ENCODE assay signal across 8 mouse cellular contexts in the genomic region with DNA sequence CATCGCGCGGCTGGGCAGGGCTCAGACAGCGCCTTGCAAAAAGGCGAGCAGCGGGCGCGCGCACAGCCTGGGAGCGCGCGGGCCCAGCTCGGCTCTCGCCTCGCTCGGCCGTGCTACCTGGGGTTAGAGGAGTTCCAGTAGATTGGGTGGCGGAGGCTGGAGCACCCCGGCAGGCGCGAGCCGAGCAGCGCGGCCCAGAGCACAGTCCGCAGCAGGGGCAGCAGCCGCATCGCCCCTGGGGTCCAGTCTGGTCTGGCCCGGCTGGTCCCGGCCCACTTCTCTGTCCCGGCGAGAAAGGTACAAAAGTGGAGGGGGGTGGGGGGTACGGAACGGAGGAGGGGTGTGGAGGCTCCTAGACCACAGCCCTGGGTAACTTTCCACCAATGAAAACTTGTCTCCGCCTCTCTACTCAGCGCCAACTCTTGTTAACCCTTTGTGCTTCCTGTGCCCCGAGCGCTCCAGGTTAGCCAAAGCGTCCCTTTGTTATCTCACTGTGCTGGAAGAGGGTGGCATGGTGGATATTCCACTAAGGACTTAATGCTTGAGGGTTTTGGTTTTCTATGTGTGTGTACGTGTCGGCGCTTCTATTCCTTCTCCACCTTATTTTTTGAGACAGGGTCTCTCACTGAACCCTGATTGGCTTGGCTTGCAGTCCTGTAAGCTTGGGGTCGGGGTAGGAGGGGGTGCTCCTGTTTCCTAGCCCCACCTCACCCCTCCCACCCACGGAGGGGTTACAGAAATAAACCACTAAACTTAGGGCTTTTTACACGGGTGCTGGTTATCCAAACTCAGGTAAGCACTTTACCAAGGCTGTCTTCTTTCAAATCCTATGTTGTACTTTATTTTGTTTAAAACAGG. TPM values are rescaled to one million over a fixed set of nuclear protein-coding genes. Genes with fewer than 3 reads are reported as not detected.
DNase-seq lines count a peak whose midpoint lies in the region; ATAC-seq and TF ChIP-seq lines count a peak whose summit lies in the region.

Efna4 (minus strand) TSS at position 308 of the 858 bp plus-strand sequence.

- peaks cover 8% of the 10 kb centered on the region; the same call in 1 of the 2 replicates for H3K27me3 ChIP-seq in heart, embryonic 10.5 days (ENCODE audit: insufficient read depth, poor library complexity, severe bottlenecking)
- H3K27me3 ChIP-seq in forebrain, postnatal 0 days (ENCODE audit: insufficient read depth, low read length), result no peaks in the 10 kb centered on the region
- H3K27me3 ChIP-seq in lung, embryonic 14.5 days (ENCODE audit: insufficient read depth, low read length), result no peaks in the 10 kb centered on the region
- H3K27me3 ChIP-seq in splenic B cell, adult 2 months (ENCODE audit: control insufficient read depth, insufficient read depth, low read length, poor library complexity, severe bottlenecking), result no peaks in the 10 kb centered on the region

- H3K36me3 ChIP-seq in heart, embryonic 10.5 days, result peaks cover 31% of the 10 kb centered on the region
- peaks cover 14% of the 10 kb centered on the region for H3K36me3 ChIP-seq in forebrain, postnatal 0 days (ENCODE audit: insufficient read depth)
- peaks cover 34% of the 10 kb centered on the region for H3K36me3 ChIP-seq in lung, embryonic 14.5 days (ENCODE audit: insufficient read depth)
- H3K36me3 ChIP-seq in splenic B cell, adult 2 months (ENCODE audit: control insufficient read depth, insufficient read depth, low read length, poor library complexity, severe bottlenecking), result no peaks in the 10 kb centered on the region

- H3K4me1 ChIP-seq in heart, embryonic 10.5 days, result peaks cover 49% of the 10 kb centered on the region
- H3K4me1 ChIP-seq in forebrain, postnatal 0 days (ENCODE audit: insufficient read depth), result peaks cover 12% of the 10 kb centered on the region
- H3K4me1 ChIP-seq in lung, embryonic 14.5 days (ENCODE audit: insufficient read depth), result 0 out of 2 replicates have a peak, but pooled peaks cover 7% of the 10 kb centered on the region

- peak within 1 kb of the TSS; percentile 95 for H3K27ac ChIP-seq in heart, embryonic 10.5 days
- H3K27ac ChIP-seq in forebrain, postnatal 0 days (ENCODE audit: low read depth, low read length), result peak within 1 kb of the TSS; percentile 82
- peak within 1 kb of the TSS; percentile 91 for H3K27ac ChIP-seq in lung, embryonic 14.5 days (ENCODE audit: low read depth)

- no peaks in the 10 kb centered on the region for H3K9me3 ChIP-seq in heart, embryonic 10.5 days
- H3K9me3 ChIP-seq in forebrain, postnatal 0 days (ENCODE audit: low read length), result no peaks in the 10 kb centered on the region
- no peaks in the 10 kb centered on the region for H3K9me3 ChIP-seq in lung, embryonic 14.5 days (ENCODE audit: low read depth, low read length)

- peak; percentile 88 for DNase-seq in heart, embryonic 10.5 days (ENCODE audit: low spot score)
- no peak for DNase-seq in heart, postnatal 25 days (ENCODE audit: low spot score)
- peak; percentile 72 for DNase-seq in adipocyte (ENCODE audit: low spot score)
- DNase-seq in forebrain, postnatal 0 days, result peak; percentile 79
- DNase-seq in kidney, adult 11 months, result peak; percentile 59
- peak; percentile 90 for DNase-seq in lung, embryonic 14.5 days
- peak; percentile 53 for DNase-seq in splenic B cell, adult 2 months (ENCODE audit: low read depth, low spot score)
- DNase-seq in frontal cortex, postnatal 10 days (ENCODE audit: low spot score in 2 of 2), result no peak

- intact Hi-C loops in heart, postnatal 25 days (cut with DNase I), result loop anchor here (10.0 kb wide), 1 partner anchor 347 kb away; no protein-coding TSS in a partner anchor

- H3K4me3 ChIP-seq in heart, embryonic 10.5 days, result peak within 1 kb of the TSS; percentile 85
- peak within 1 kb of the TSS; percentile 81 for H3K4me3 ChIP-seq in forebrain, postnatal 0 days (ENCODE audit: low read depth, low read length)
- H3K4me3 ChIP-seq in lung, embryonic 14.5 days (ENCODE audit: low read depth, low read length), result peak within 1 kb of the TSS; percentile 88

- H3K9ac ChIP-seq in forebrain, postnatal 0 days, result peak within 1 kb of the TSS; percentile 79
- peak within 1 kb of the TSS; percentile 95 for H3K9ac ChIP-seq in lung, embryonic 14.5 days

- WGBS in heart, embryonic 10.5 days, result under 1% methylated on average over 44 of the region's 44 CpGs
- under 1% methylated on average over 41 of the region's 44 CpGs for WGBS in forebrain, postnatal 0 days
- WGBS in lung, embryonic 14.5 days, result under 1% methylated on average over 44 of the region's 44 CpGs

- H3K4me2 ChIP-seq in forebrain, postnatal 0 days (ENCODE audit: low read depth), result peak within 1 kb of the TSS; percentile 80
- peak within 1 kb of the TSS; percentile 65 for H3K4me2 ChIP-seq in lung, embryonic 14.5 days

- no peak for TF ChIP-seq CTCF in forebrain, postnatal 0 days (IDR thresholded peaks at IDR 0.05; ENCODE audit: low read depth)
- TF ChIP-seq CTCF in lung, embryonic 14.5 days (IDR thresholded peaks at IDR 0.05; ENCODE audit: low read depth), result no peak

- ATAC-seq in forebrain, postnatal 0 days, result peak; percentile 80
- ATAC-seq in lung, embryonic 14.5 days (ENCODE audit: insufficient read depth), result peak; percentile 85

RNA-seq across cellular contexts. Expression of gene Efna4, which starts in this region (rescaled TPM):
- polyA plus RNA-seq in heart, embryonic 10.5 days (2016; fragmentation: Nextera tagmentation; extraction: Ambion mirVana), result 10.6 and 19.3 TPM in 2 replicates
- total RNA-seq in heart, postnatal 25 days (2021), result under 1 TPM; 0.31 to 0.47 TPM
- total RNA-seq in forebrain, postnatal 0 days (2014; rRNA removed), result 8.4 and 11.1 TPM in 2 replicates
- polyA plus RNA-seq in forebrain, postnatal 0 days (2015; fragmentation: Nextera tagmentation; extraction: Ambion mirVana), result 7.8 and 8.1 TPM in 2 replicates
- 24.6 and 27.0 TPM in 2 replicates for polyA plus RNA-seq in lung, embryonic 14.5 days (2014; fragmentation: Nextera tagmentation; extraction: Ambion mirVana)

Comparison
In these comparisons a context has a peak if more than half of its experiments do, and no peak if none do; other contexts are left out.
1. DNase-seq: peak in heart, embryonic 10.5 days (single experiment), adipocyte (single experiment), forebrain, postnatal 0 days (single experiment), kidney, adult 11 months (single experiment), lung, embryonic 14.5 days (single experiment) and splenic B cell, adult 2 months (single experiment); none in heart, postnatal 25 days (single experiment) and frontal cortex, postnatal 10 days (0 of 2).
2. Peak in every context shown above with its lines, with median percentiles within 50 percentile points of each other: H3K27ac ChIP-seq and H3K4me3 ChIP-seq.